Mouse (Mus musculus): ENCODE measurements around the gene Hipk1. TPM values are rescaled to one million over a fixed set of nuclear protein-coding genes. Genes with fewer than 3 reads are reported as not detected.
A peak's percentile ranks its signal among the peaks of the same experiment; 100 is the strongest.

The Hipk1 gene
- polyA plus RNA-seq, 1 experiment from 2014 or later: 10.8 TPM

DNA sequence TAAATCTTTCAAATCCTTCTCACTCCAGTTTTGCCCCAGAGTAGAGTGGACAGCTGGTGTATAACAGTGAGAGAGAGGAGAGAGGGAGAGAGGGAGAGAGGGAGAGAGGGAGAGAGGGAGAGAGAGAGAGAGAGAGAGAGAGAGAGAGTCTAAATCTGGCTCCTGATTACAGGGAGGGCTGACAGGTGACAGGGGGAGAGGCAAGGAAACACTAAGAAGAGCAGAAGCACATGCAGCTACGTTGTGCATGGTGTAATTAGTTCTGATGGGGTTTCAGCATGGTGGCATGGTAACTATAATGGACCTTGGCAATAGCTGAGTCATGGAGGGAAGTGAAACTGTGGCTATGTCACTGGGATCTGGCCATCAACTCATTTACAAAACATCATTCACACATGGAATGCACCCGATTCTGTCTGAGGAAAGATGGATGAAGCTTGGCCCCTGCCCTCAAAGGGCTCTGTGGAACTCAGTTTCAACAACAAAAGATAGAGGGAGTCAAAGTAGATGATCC, 63.5 kb downstream of the Hipk1 start:
- Histone ChIP-seq H3K4me1 (peaks cover 4% of the 10 kb centered on the region), H3K4me3 (no peak overlapping the region), H3K4me2 (no peak overlapping the region), H3K9me3 (no peaks in the 10 kb centered on the region), H3K27ac (no peak overlapping the region), H3K9ac (no peak overlapping the region), H3K36me3 (no peaks in the 10 kb centered on the region; the same call in 1 of the 2 replicates), H3K27me3 (no peaks in the 10 kb centered on the region)
- WGBS: 49% methylated on average over 2 of the region's 2 CpGs
- no peak for ATAC-seq (ENCODE audit: insufficient number of reproducible peaks, low FRiP score, low TSS enrichment, low read depth)

DNA sequence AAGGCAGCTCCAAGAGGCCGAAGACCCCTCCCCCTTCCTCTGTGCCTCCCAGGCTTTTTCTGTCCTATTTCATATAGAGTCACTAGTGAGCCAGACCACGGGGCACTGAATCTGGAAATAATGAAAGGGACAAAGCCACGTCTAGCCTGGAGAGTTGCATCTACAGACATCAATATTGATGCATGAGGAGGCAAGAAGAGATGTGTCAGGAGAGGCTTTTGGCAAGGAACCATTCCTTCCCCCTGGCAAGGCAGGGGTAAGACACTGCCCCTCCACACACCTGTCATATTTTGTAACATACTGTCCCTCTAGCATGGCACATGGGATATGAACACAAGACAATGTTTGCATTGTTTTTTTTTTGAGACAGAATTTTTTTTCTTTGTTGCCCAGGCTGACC, 64.7 kb downstream of the Hipk1 start:
- Histone ChIP-seq H3K36me3 (no peaks in the 10 kb centered on the region), H3K9me3 (no peaks in the 10 kb centered on the region), H3K4me3 (no peak overlapping the region), H3K27ac (no peak overlapping the region), H3K9ac (no peak overlapping the region), H3K27me3 (no peaks in the 10 kb centered on the region), H3K4me1 (no peaks in the 10 kb centered on the region; the same call in 1 of the 2 replicates), H3K4me2 (no peak overlapping the region)
- ATAC-seq (ENCODE audit: insufficient number of reproducible peaks, low FRiP score, low TSS enrichment, low read depth): no peak
- 44% methylated on average over 3 of the region's 3 CpGs for WGBS

DNA sequence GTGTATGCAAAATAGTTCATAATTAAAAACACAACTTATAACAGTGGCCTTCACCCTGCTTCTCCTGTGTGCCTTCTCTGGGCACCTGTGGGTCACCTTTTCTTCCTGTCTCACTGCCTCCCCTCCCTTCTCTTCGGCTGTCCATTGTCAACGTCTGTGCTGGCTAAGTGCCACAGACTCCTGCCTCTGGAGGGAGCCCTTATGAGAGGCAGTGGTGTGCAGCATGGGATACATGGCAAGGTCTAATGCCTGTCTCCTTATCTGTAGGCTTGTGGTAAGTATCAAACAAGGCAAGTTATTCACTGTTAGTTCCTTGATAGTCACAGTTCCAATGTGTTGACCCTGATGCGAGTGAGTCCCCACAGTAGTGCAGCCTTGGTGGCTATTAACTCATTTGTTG, 67.2 kb downstream of the Hipk1 start:
- 57% methylated on average over 3 of the region's 3 CpGs for WGBS
- Histone ChIP-seq H3K9ac (no peak overlapping the region), H3K4me1 (peaks cover 3% of the 10 kb centered on the region; the same call in 1 of the 2 replicates), H3K9me3 (no peaks in the 10 kb centered on the region), H3K27ac (no peak overlapping the region), H3K4me3 (no peak overlapping the region), H3K27me3 (no peaks in the 10 kb centered on the region), H3K36me3 (no peaks in the 10 kb centered on the region), H3K4me2 (no peak overlapping the region)
- ATAC-seq (ENCODE audit: insufficient number of reproducible peaks, low FRiP score, low TSS enrichment, low read depth): no peak

DNA sequence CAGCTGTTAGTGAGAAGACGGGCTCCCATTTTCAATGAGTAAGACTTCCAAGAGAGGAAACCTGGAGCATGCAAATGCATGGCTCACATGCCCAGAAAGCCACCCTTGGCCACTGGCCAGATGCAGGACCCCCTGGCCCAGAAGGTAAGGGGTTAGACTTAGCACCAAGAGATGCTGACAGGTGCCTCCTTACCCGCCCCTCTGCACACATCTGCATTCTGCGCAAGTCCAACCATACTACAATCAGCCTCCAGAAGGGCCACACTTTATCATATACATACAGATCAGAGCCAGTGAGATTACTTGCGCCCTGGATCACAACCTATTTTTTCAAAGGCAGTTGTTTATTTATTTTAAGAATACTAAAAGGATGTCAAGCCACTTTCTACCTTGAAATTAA, 72.6 kb downstream of the Hipk1 start:
- Histone ChIP-seq H3K27me3 (no peaks in the 10 kb centered on the region), H3K4me2 (no peak overlapping the region), H3K4me1 (peaks cover 40% of the 10 kb centered on the region), H3K36me3 (no peaks in the 10 kb centered on the region), H3K4me3 (no peak overlapping the region), H3K9me3 (no peaks in the 10 kb centered on the region), H3K9ac (no peak overlapping the region), H3K27ac (no peak overlapping the region)
- 89% methylated on average over 4 of the region's 4 CpGs for WGBS
- no peak for ATAC-seq (ENCODE audit: insufficient number of reproducible peaks, low FRiP score, low TSS enrichment, low read depth)

DNA sequence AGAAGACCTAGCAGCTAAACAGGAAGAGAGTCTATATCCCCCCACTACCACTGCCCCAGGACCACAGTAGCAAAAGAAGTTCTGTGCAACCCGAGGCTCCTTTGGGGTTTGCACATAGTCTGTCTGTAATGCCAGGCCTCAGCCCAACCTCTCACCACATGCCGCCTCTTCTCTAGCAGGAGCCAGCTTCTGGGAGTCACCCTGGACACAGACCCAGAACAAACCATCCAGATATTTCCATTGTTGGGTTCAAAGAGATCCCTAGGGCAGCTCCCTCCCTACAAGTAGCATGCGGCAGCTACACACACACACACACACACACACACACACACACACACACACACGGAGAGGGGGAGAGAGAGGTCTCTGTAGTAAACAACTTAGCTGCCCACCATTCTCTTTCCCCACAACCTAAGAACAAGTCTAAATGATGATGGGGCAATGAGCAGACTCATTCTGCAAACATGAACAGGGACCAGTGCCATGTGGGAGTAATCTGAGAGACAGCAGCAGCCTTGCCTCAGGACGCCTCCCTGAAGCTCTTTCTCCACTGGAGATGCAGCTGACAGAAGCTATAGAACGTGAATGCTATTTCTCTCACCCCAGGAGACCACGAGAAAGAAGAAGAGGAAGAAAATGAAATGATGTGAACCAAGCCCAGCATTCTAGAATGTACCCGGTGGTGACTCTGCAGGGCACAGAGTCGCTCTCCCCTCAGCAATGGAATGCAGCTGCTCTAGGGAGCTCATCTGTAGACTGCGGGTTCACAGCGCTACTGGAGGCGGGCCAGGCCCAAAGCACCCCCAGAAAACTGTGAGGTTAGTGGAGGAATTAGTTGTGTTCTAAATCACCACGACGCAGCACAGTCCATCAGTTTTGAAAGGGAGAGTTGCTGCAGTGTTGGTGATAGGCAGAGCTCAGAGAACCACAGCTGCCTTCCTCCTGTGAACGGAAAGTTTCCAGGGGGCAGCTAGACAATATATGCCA, 74.3 kb downstream of the Hipk1 start:
- no peak; the same call in 1 of the 2 replicates for ATAC-seq (ENCODE audit: insufficient number of reproducible peaks, low FRiP score, low TSS enrichment, low read depth)
- H3K4me1 ChIP-seq: peaks cover 40% of the 10 kb centered on the region
- H3K4me3 ChIP-seq: no peak overlapping the region
- H3K27me3 ChIP-seq: no peaks in the 10 kb centered on the region
- H3K4me2 ChIP-seq: no peak overlapping the region
- H3K36me3 ChIP-seq: no peaks in the 10 kb centered on the region
- peak overlapping the region; percentile 83 for H3K27ac ChIP-seq
- H3K9me3 ChIP-seq: no peaks in the 10 kb centered on the region
- 28% methylated on average over 15 of the region's 15 CpGs for whole genome bisulfite sequencing
- no peak overlapping the region for H3K9ac ChIP-seq

DNA sequence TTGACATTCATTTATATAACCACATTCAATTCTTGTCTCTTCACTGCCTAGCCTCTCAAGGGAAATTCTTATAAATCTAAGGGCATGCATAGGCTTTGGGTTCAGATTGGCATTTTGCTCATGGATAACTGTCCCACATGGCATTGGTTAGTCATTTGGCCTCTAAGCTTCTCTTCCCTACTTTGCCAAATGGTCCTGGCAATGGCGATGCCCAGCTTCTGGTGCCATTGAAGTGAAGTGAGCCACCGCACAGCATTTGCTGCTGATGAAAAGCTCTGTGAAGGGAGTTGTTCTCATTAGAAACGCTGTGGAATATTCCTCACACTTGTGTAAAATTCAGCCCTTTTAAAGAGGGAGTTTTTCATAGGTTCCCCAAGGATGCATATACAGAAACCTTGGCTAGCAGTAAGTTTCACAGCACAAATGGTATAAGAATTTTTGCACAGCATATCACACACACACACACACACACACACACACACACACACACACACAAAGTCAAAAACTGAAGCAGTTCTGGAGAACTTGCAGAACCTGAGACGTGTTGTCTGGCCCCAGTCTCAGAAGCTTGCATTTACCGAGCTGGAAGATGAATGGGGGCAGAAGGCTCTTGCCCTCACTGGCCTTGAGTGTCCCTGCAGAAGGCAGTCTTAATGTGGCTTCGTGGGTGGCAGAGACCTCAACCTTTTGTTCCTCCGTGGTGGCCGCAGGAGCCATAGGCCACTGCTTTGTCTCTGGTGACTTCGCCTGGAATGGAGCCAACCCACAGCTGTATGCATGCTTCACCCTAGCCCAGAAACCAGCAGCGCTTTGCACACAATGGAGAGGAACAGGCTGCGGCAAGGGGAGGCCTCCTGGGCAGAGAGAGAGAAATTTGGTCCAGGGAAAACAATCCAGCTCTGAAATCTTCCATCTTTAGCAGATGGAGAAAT, 75.3 kb downstream of the Hipk1 start:
- no peak overlapping the region for H3K4me2 ChIP-seq
- H3K4me3 ChIP-seq: no peak overlapping the region
- no peaks in the 10 kb centered on the region for H3K27me3 ChIP-seq
- H3K9ac ChIP-seq: no peak overlapping the region
- H3K27ac ChIP-seq: peak overlapping the region; percentile 83; the same call in 1 of the 2 replicates
- peak; percentile 52 for ATAC-seq (ENCODE audit: insufficient number of reproducible peaks, low FRiP score, low TSS enrichment, low read depth)
- H3K4me1 ChIP-seq: peaks cover 40% of the 10 kb centered on the region
- 26% methylated on average over 11 of the region's 11 CpGs for WGBS
- no peaks in the 10 kb centered on the region for H3K9me3 ChIP-seq
- no peaks in the 10 kb centered on the region for H3K36me3 ChIP-seq

DNA sequence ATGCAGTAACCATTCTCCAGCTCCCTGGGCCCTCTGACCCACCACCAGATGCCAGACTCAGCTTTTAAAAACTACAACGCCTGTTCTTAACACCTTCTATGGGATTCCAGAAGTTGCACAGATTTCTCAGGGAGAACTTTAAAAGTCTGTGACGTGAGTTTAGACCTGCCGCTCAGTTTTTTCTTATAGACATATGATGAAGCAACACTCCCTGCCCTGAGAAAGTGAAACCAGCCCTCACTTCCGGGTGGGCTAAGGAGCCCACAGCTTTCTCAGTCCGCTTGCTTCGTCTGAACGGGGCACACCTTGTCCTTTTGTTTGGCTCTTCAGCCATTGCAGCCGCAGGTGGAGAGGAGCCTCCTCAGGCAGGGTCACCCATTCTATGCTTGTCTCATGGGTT, 76.4 kb downstream of the Hipk1 start:
- no peak for ATAC-seq (ENCODE audit: insufficient number of reproducible peaks, low FRiP score, low TSS enrichment, low read depth)
- Histone ChIP-seq H3K27ac (no peak overlapping the region), H3K9me3 (no peaks in the 10 kb centered on the region), H3K36me3 (no peaks in the 10 kb centered on the region), H3K4me3 (no peak overlapping the region), H3K27me3 (no peaks in the 10 kb centered on the region), H3K9ac (no peak overlapping the region), H3K4me2 (no peak overlapping the region), H3K4me1 (peaks cover 40% of the 10 kb centered on the region)
- 66% methylated on average over 8 of the region's 8 CpGs for WGBS

DNA sequence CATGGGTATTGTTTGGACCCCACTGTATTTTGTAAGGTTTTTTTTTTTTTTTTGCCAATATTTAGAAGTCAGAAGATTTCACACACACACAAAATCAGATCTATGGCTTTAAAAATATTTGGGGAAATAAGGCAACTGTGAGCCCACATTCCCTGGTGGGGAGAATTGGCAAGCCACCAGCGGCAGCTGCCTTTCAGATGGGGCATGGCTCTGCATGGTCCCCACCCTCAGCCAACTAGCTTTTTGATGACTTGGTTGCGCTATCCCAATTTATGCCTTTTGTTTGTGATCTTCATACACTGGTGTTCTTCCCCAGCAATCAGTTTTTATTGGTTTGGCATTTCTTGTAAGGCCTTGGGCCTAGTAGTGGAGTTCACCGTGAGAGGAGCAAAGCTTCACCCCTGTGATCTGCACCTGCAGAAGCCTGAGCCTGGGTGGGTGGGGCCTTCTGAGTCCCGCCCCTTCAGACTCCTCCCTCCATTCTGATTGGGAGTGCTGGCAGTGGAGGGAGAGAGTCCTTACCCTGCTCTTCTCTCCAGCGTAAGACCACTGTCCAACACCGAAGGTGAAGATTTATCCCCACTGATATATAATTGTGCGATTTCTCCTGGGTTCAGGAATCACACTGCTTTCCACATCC, 77.0 kb downstream of the Hipk1 start:
- whole genome bisulfite sequencing: 63% methylated on average over 7 of the region's 7 CpGs
- H3K27me3 ChIP-seq: no peaks in the 10 kb centered on the region
- H3K4me2 ChIP-seq: no peak overlapping the region
- no peak overlapping the region for H3K9ac ChIP-seq
- H3K27ac ChIP-seq: no peak overlapping the region
- peaks cover 38% of the 10 kb centered on the region for H3K4me1 ChIP-seq
- H3K36me3 ChIP-seq: no peaks in the 10 kb centered on the region
- H3K9me3 ChIP-seq: no peaks in the 10 kb centered on the region
- no peak for ATAC-seq (ENCODE audit: insufficient number of reproducible peaks, low FRiP score, low TSS enrichment, low read depth)
- no peak overlapping the region for H3K4me3 ChIP-seq

DNA sequence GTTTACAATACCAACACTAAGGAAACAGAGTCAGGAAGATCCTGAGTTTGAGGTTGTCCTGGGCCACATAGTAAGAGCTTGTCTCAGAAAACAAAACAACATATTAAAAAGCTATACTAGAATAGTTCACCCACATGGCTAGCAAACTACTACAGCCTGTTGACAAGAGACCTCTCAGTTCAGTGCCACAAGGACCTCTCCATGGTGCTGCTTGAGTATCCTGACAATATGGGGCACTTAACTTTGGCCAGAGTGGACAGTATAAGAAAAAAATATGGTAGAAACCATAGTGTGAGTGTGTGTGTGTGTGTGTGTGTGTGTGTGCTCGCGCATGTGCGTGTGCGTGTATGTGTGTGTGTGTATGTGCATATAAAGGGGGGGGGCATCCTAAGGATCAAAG, 79.2 kb downstream of the Hipk1 start:
- H3K36me3 ChIP-seq: no peaks in the 10 kb centered on the region
- peaks cover 28% of the 10 kb centered on the region for H3K4me1 ChIP-seq
- ATAC-seq (ENCODE audit: insufficient number of reproducible peaks, low FRiP score, low TSS enrichment, low read depth): no peak
- H3K4me2 ChIP-seq: no peak overlapping the region
- H3K27me3 ChIP-seq: no peaks in the 10 kb centered on the region
- H3K9me3 ChIP-seq: no peaks in the 10 kb centered on the region
- no peak overlapping the region for H3K4me3 ChIP-seq
- 97% methylated on average over 4 of the region's 4 CpGs for WGBS
- H3K9ac ChIP-seq: no peak overlapping the region
- H3K27ac ChIP-seq: no peak overlapping the region

DNA sequence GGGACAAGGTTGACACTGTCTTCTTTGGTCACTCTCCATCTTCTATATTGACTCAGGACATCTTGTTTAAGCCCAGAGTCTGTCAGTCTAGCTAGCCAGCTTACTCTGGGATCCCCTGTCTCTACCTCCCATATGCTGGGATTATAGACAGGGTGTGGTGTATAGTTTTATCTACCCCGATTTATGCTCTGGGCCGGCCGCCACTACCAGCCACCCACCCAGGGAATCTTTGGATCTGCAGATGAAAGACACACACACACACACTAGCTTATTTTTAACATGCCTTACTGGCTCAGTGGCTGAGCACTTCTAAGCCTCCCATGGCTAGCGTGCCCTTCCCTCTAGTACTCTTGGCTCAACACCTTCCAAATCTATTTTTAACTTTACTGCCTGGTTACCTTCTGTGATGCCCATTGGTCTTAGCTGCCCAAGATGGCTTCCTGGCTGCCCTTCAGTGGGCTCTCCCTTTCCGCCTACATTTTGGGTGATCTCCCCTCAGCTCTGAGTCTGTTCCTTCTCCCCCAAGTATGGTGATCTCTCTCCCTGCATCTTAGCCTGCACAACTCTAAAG, 81.8 kb downstream of the Hipk1 start:
- no peak overlapping the region for H3K9ac ChIP-seq
- WGBS: 85% methylated on average over 5 of the region's 5 CpGs
- ATAC-seq (ENCODE audit: insufficient number of reproducible peaks, low FRiP score, low TSS enrichment, low read depth): no peak
- H3K27me3 ChIP-seq: no peaks in the 10 kb centered on the region
- H3K27ac ChIP-seq: no peak overlapping the region
- H3K4me2 ChIP-seq: no peak overlapping the region
- no peak overlapping the region for H3K4me3 ChIP-seq
- no peaks in the 10 kb centered on the region for H3K9me3 ChIP-seq
- H3K4me1 ChIP-seq: peaks cover 8% of the 10 kb centered on the region; the same call in 1 of the 2 replicates
- H3K36me3 ChIP-seq: no peaks in the 10 kb centered on the region

DNA sequence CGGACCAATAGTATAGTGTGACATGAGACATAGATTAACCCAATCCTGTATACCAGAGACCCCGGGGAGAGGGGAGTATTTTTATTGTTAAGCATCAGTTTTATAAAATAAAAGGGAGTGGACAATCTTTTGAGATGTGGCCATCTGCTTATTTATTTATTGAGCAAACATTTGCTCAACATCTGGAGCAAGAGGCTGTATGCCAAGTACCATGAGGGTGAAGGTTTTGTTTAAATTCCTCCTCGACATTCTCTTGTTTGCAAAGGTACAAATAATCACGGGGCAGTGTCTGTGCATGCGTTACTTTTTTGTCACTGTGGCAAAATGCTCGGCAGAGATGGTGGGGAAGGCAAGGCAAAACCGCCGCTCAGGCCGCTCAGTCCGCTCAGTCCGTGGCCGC, 85.9 kb downstream of the Hipk1 start:
- Histone ChIP-seq H3K27ac (no peak overlapping the region), H3K27me3 (no peaks in the 10 kb centered on the region)
- whole genome bisulfite sequencing: 77% methylated on average over 12 of the region's 12 CpGs

More for the DNA sequence above, 85.9 kb downstream of the Hipk1 start:
- H3K9ac ChIP-seq: no peak overlapping the region
- no peak overlapping the region for H3K4me2 ChIP-seq
- no peaks in the 10 kb centered on the region for H3K36me3 ChIP-seq
- H3K4me3 ChIP-seq: no peak overlapping the region
- H3K9me3 ChIP-seq: no peaks in the 10 kb centered on the region
- ATAC-seq (ENCODE audit: insufficient number of reproducible peaks, low FRiP score, low TSS enrichment, low read depth): no peak
- peaks cover 5% of the 10 kb centered on the region; the same call in 1 of the 2 replicates for H3K4me1 ChIP-seq

Data from limb, embryonic 15.5 days (tissue).